ENCODE assay signal across 8 mouse cellular contexts in genomic region chr5:90365141-90365951, GRCm38 (mm10). TPM values are rescaled to one million over a fixed set of nuclear protein-coding genes. Genes with fewer than 3 reads are reported as not detected.
DNase-seq lines count a peak whose midpoint lies in the region; ATAC-seq lines count a peak whose summit lies in the region.

No protein-coding gene starts in this region.

- no peaks in the 10 kb centered on the region; the same call in 1 of the 2 replicates for H3K36me3 ChIP-seq in forebrain, embryonic 11.5 days (ENCODE audit: control insufficient read depth, insufficient read depth, low read length)
- no peaks in the 10 kb centered on the region for H3K36me3 ChIP-seq in heart, embryonic 16.5 days (ENCODE audit: control insufficient read depth, insufficient read depth)
- no peaks in the 10 kb centered on the region for H3K36me3 ChIP-seq in neural tube, embryonic 13.5 days

- peaks cover 2% of the 10 kb centered on the region; the same call in 1 of the 2 replicates for H3K4me1 ChIP-seq in forebrain, embryonic 11.5 days (replicated peaks; ENCODE audit: control insufficient read depth, insufficient read depth, low read length)
- H3K4me1 ChIP-seq in heart, embryonic 16.5 days (ENCODE audit: control insufficient read depth, insufficient read depth, low read length), result peaks cover 27% of the 10 kb centered on the region
- H3K4me1 ChIP-seq in neural tube, embryonic 13.5 days (replicated peaks), result peaks cover 42% of the 10 kb centered on the region

- peak; percentile 60 for DNase-seq in ES-CJ7 (ENCODE audit: low read depth, low spot score)
- DNase-seq in c-Kit-positive CD71-negative TER-119-negative erythroid progenitor cells, embryonic 14.5 days (ENCODE audit: low read depth), result peak; percentile 34
- DNase-seq in forebrain, embryonic 11.5 days (ENCODE audit: low spot score), result peak; percentile 80
- peak; percentile 67 to 76 for DNase-seq in kidney, postnatal 4 days
- peak; percentile 52 to 56 for DNase-seq in lung, adult 18-20 months
- peak; percentile 69 for DNase-seq in testis, postnatal 14 days (ENCODE audit: low spot score)

- peak overlapping the region; percentile 97 for H3K27ac ChIP-seq in forebrain, embryonic 11.5 days (ENCODE audit: low read depth, low read length)
- peak overlapping the region; percentile 100 for H3K27ac ChIP-seq in heart, embryonic 16.5 days (ENCODE audit: low read length)
- peak overlapping the region; percentile 99 for H3K27ac ChIP-seq in neural tube, embryonic 13.5 days (replicated peaks)

- peak; percentile 62 for ATAC-seq in forebrain, embryonic 11.5 days (replicated peaks; ENCODE audit: low FRiP score)
- peak; percentile 29 for ATAC-seq in heart, embryonic 16.5 days (replicated peaks; ENCODE audit: extremely low read depth, insufficient read depth, low FRiP score)
- peak; percentile 49 for ATAC-seq in neural tube, embryonic 13.5 days (ENCODE audit: low read depth)

- no peaks in the 10 kb centered on the region for H3K27me3 ChIP-seq in forebrain, embryonic 11.5 days (ENCODE audit: control insufficient read depth, insufficient read depth, low read length)
- H3K27me3 ChIP-seq in heart, embryonic 16.5 days (ENCODE audit: control insufficient read depth, insufficient read depth, low read length), result no peaks in the 10 kb centered on the region
- H3K27me3 ChIP-seq in neural tube, embryonic 13.5 days, result no peaks in the 10 kb centered on the region

- H3K9me3 ChIP-seq in forebrain, embryonic 11.5 days (ENCODE audit: control insufficient read depth, low read length), result no peaks in the 10 kb centered on the region
- no peaks in the 10 kb centered on the region for H3K9me3 ChIP-seq in heart, embryonic 16.5 days (replicated peaks; ENCODE audit: control insufficient read depth, low read length)
- H3K9me3 ChIP-seq in neural tube, embryonic 13.5 days, result no peaks in the 10 kb centered on the region

- peak overlapping the region; percentile 95 for H3K9ac ChIP-seq in forebrain, embryonic 11.5 days (ENCODE audit: low read length)
- peak overlapping the region; percentile 99 for H3K9ac ChIP-seq in heart, embryonic 16.5 days (ENCODE audit: low read length)
- peak overlapping the region; percentile 97 for H3K9ac ChIP-seq in neural tube, embryonic 13.5 days

- WGBS in forebrain, embryonic 11.5 days, result 1% methylated on average over 52 of the region's 61 CpGs
- WGBS in heart, embryonic 16.5 days, result under 1% methylated on average over 50 of the region's 61 CpGs
- WGBS in neural tube, embryonic 13.5 days, result under 1% methylated on average over 57 of the region's 61 CpGs

- H3K4me2 ChIP-seq in forebrain, embryonic 11.5 days (ENCODE audit: low read depth, low read length, severe bottlenecking), result peak overlapping the region; percentile 61
- peak overlapping the region; percentile 63 for H3K4me2 ChIP-seq in heart, embryonic 16.5 days (ENCODE audit: low read depth, low read length)
- H3K4me2 ChIP-seq in neural tube, embryonic 13.5 days, result peak overlapping the region; percentile 84

- H3K4me3 ChIP-seq in forebrain, embryonic 11.5 days (ENCODE audit: low read depth, low read length), result peak overlapping the region; percentile 85
- H3K4me3 ChIP-seq in heart, embryonic 16.5 days (ENCODE audit: low read length), result peak overlapping the region; percentile 97
- H3K4me3 ChIP-seq in neural tube, embryonic 13.5 days, result peak overlapping the region; percentile 98

RNA-seq across cellular contexts. Expression of gene Ankrd17, which starts 1.0 kb away (rescaled TPM):
- 31.1 and 32.9 TPM in 2 replicates for polyA plus RNA-seq in forebrain, embryonic 11.5 days (2014; fragmentation: Nextera tagmentation; extraction: Ambion mirVana)
- polyA plus RNA-seq in heart, embryonic 16.5 days (2015; fragmentation: Nextera tagmentation; extraction: Ambion mirVana), result 15.7 and 15.8 TPM in 2 replicates
- 28.3 and 29.3 TPM in 2 replicates for polyA plus RNA-seq in neural tube, embryonic 13.5 days (2015; fragmentation: Nextera tagmentation; extraction: Ambion mirVana)

RNA-seq across cellular contexts. Expression of gene Gm9958, which starts 1.7 kb away (rescaled TPM):
- polyA plus RNA-seq in forebrain, embryonic 11.5 days (2014; fragmentation: Nextera tagmentation; extraction: Ambion mirVana), result 8.2 and 8.8 TPM in 2 replicates
- polyA plus RNA-seq in heart, embryonic 16.5 days (2015; fragmentation: Nextera tagmentation; extraction: Ambion mirVana), result 2.2 and 3.4 TPM in 2 replicates
- polyA plus RNA-seq in neural tube, embryonic 13.5 days (2015; fragmentation: Nextera tagmentation; extraction: Ambion mirVana), result 6.0 and 6.1 TPM in 2 replicates

Comparison
In these comparisons a context has a peak if more than half of its experiments do, and no peak if none do; other contexts are left out.
1. Peak in every context shown above with its lines: DNase-seq, ATAC-seq, H3K4me3 ChIP-seq and H3K27ac ChIP-seq.